Mouse (Mus musculus): ENCODE measurements around the gene Marco. TPM values are rescaled to one million over a fixed set of nuclear protein-coding genes. Genes with fewer than 3 reads are reported as not detected.

The Marco gene
- total RNA-seq (2021): not detected
- long read RNA-seq, experiment 1: 0 reads
- long read RNA-seq, experiment 2: 0 reads

DNA sequence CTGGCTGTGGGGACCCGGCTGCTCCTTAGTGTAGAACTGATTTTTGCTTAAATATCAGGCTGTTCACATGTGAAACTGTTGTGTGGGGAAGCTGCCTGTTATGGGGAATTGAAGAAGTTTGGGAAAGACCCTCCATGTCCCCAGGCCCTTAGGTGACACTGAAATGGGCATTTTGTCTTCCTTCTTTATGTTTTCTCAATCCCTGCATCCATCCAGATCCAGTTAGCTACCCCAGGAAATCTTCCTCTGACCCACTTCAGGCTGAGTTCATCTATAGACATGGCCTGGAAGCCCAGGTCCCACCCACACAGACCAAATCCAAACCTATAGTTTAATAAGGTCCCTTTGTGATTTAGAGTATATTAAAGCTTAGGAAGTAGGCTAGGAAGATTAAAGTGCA lies at the start of gene Marco:
Marco (minus strand) TSS at position 101 of the 400 bp plus-strand sequence.
- intact Hi-C loops (cut with DNase I; ENCODE audit: low total_unique reads): no loop called here
- DNase-seq: no peak

DNA sequence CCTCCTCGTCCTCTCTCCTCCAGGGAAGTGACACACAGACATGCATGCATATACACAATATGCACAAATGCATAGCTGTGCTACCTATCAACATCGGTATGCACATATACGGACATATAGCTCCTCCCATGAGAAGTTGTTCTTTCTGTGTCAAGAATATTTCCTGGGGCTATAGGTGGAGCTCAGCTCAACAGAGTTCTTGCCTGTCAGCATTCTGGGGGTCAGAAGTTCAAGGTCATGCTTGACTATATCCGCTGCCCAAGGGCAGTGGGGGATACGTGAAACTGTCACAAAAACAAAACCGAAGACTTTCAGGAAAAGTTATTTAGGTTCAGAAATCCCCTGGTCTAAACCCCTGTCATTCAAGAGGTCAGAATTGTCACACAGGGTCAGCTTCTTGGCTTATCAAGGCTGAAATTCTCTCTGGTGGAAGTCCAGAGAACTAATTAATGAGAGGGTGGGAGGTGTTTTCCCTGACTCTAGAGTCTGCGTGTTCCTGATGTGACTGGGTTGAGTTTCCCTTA lies 34.7 kb upstream of the Marco start:
- intact Hi-C loops (cut with DNase I; ENCODE audit: low total_unique reads): loop anchor here (10.0 kb wide), 1 partner anchor 365 kb away; no protein-coding TSS in a partner anchor
- DNase-seq: no peak

DNA sequence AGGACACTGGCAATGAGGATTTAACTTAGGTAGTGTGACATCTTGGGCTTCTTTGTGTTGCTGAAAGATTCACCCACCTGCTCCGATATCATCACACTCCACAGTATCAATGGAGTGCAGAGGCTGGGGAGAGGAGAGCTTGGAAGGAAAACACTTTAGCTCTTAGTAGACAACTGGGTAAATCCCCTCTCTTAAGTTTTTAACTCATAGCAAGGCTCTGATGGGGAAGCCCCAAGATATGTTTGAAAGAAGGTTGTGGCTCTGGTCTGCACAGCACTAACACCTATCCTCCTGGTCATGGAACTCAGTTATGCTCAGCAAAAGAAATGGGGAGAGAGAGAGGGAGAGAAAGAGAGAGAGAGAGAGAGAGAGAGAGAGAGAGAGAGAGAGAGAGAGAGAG lies 32.2 kb upstream of the Marco start:
- DNase-seq: no peak
- intact Hi-C loops (cut with DNase I; ENCODE audit: low total_unique reads): no loop called here

GRCm38 (mm10) chr1:120535919-120536318 lies 31.1 kb upstream of the Marco start:
- intact Hi-C loops (cut with DNase I; ENCODE audit: low total_unique reads): no loop called here
- DNase-seq: no peak

DNA sequence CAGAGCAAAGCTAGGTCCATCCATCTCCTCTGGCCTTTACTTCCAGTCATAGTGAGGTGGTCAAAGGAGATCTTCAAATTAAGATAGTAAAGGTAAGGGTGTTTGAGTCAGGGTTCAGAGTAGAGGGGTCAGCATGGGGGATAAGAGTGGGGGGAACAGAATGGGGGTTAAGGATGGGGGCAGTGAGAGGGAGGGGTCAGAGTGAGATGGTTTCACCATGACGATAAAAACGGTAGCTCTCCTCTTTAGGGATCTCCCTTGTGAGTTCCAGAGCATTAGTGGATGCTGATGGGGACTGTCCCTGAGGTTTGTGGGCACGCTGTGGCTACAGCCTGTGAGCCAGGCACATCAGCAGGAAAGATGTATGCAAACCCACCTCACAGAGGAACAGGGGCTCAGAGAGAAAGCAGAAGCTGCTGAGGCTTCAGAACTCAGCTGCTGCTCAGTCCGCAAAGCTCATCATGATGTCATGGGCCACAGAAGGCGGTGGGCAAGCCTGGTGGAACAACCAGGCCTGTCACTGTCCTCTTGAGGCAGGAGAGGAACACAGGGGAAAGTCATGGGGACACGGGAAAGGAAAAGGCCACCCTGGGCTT lies 27.6 kb upstream of the Marco start:
- no peak for DNase-seq
- intact Hi-C loops (cut with DNase I; ENCODE audit: low total_unique reads): no loop called here

GRCm38 (mm10) chr1:120531770-120532169 lies 26.9 kb upstream of the Marco start:
- intact Hi-C loops (cut with DNase I; ENCODE audit: low total_unique reads): no loop called here

GRCm38 (mm10) chr1:120529881-120530280 lies 25.1 kb upstream of the Marco start:
- intact Hi-C loops (cut with DNase I; ENCODE audit: low total_unique reads): no loop called here
- DNase-seq: no peak

More at GRCm38 (mm10) chr1:120531770-120532169, 26.9 kb upstream of the Marco start:
- DNase-seq: no peak

- DNase-seq: no peak
- intact Hi-C loops (cut with DNase I; ENCODE audit: low total_unique reads): no loop called here
These were observed 12.8 kb upstream of the Marco start for GRCm38 (mm10) chr1:120517618-120518017.

DNA sequence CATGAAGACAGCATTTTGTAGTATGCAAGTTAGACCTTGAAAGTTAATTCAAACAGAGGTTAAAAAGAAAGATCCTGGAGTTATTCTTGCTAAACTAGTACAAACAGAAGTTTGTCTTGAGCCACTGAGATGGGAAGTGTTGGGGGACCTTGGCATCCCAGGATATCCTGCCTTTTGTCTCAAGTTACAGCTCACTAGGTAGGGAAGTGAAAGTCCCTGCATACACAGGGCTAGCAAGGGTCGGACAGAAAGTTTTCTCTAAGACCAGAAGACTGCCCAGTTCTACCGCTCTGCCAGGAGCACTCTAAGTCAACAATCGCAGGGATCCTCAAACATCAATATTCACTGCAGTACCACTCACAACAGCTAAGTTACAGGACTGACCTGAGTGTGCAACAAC lies 5.5 kb upstream of the Marco start:
- intact Hi-C loops (cut with DNase I; ENCODE audit: low total_unique reads): no loop called here
- no peak for DNase-seq

GRCm38 (mm10) chr1:120508976-120509375 lies 4.2 kb upstream of the Marco start:
- intact Hi-C loops (cut with DNase I; ENCODE audit: low total_unique reads): no loop called here
- DNase-seq: no peak

- intact Hi-C loops (cut with DNase I; ENCODE audit: low total_unique reads): no loop called here
- no peak for DNase-seq
These were observed 646 bp downstream of the Marco start for GRCm38 (mm10) chr1:120504046-120504710.

- intact Hi-C loops (cut with DNase I; ENCODE audit: low total_unique reads): no loop called here
- no peak for DNase-seq
These were observed 3.3 kb downstream of the Marco start for GRCm38 (mm10) chr1:120501496-120501895.

DNA sequence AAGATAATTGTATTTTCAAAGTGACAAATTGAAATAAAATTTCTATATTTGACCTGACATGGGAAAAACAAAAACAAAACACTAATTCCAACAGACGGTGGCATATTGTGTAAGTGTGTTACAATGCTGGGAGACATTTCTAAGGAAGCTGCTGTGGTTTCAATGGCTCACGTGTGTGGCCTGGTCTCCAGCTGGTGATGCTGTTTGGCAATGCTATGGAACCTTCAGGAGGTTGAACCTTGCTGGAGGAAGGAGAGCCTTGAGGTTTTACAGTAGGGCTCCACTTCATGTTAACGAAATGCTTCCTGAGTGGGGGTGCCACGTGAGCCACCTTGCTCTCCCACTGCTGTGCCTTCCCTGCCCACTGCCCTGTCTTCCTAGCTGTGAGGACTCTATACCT lies 6.8 kb downstream of the Marco start:
- no peak for DNase-seq
- intact Hi-C loops (cut with DNase I; ENCODE audit: low total_unique reads): no loop called here

GRCm38 (mm10) chr1:120480937-120481336 lies 23.9 kb downstream of the Marco start:
- intact Hi-C loops (cut with DNase I; ENCODE audit: low total_unique reads): no loop called here

GRCm38 (mm10) chr1:120474825-120475224 lies 30.0 kb downstream of the Marco start:
- intact Hi-C loops (cut with DNase I; ENCODE audit: low total_unique reads): no loop called here
- DNase-seq: no peak

More at GRCm38 (mm10) chr1:120480937-120481336, 23.9 kb downstream of the Marco start:
- DNase-seq: no peak

DNA sequence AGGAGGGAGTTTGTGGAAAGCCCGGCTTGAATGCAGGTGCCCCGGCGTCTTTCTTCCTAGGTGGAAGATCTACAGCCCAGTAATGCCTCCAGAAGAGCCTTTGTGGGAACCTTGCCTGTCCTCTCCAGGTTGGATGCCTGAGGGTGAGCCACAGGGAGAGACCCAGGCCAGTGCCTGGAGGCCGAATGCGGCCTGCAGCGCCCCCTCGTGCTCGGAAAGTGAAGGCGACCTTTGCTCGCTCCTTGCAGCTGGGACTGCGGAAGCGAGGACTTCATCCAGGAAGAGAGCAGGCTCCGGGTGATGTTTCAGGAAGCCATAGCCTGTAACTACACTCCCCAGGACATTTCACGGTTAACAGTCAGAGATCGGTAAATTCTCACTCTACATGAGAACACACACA lies 35.9 kb downstream of the Marco start:
- intact Hi-C loops (cut with DNase I; ENCODE audit: low total_unique reads): loop anchor here (10.0 kb wide), 1 partner anchor 274 kb away; no protein-coding TSS in a partner anchor
- DNase-seq: peak; percentile 40

DNA sequence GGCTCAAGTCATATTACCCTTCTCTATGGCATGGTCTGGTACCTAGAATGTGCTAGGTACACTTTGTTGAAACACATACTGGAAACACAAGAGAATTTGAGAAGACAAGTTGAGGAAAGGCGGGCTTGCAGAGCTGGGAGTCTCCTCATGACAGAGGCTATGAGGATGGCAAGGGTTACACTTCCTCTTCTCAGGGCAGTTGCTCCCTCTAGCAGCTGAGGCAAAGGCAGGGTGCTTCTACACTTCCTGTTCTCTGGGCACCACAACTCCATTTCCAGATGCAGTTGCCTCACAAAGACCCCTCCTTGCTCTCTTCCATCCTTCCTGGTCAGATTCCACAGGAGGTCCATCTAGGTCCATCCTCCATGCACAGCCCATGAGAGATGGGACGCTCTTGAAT lies 37.5 kb downstream of the Marco start:
- DNase-seq: no peak
- intact Hi-C loops (cut with DNase I; ENCODE audit: low total_unique reads): loop anchor here (10.0 kb wide), 1 partner anchor 273 kb away; no protein-coding TSS in a partner anchor

GRCm38 (mm10) chr1:120466751-120467150 lies 38.1 kb downstream of the Marco start:
- intact Hi-C loops (cut with DNase I; ENCODE audit: low total_unique reads): loop anchor here (10.0 kb wide), 1 partner anchor 272 kb away; no protein-coding TSS in a partner anchor

GRCm38 (mm10) chr1:120459032-120459431 lies 45.8 kb downstream of the Marco start:
- intact Hi-C loops (cut with DNase I; ENCODE audit: low total_unique reads): no loop called here
- DNase-seq: no peak

More at GRCm38 (mm10) chr1:120466751-120467150, 38.1 kb downstream of the Marco start:
- peak; percentile 31 for DNase-seq

- intact Hi-C loops (cut with DNase I; ENCODE audit: low total_unique reads): no loop called here
- no peak for DNase-seq
These were observed 46.3 kb downstream of the Marco start for GRCm38 (mm10) chr1:120458524-120458923.

Measured in gastrocnemius, postnatal 14 days (tissue).